10 mouse cellular contexts compared by ENCODE assay signal in genomic region chr19:5297903-5298800, GRCm38 (mm10). TPM values are rescaled to one million over a fixed set of nuclear protein-coding genes. Genes with fewer than 3 reads are reported as not detected.
DNase-seq lines count a peak whose midpoint lies in the region; ATAC-seq and TF ChIP-seq lines count a peak whose summit lies in the region.
"Had no signal": no experiment of that assay in that cellular context is flagged by ENCODE, and none has a peak within 500 bp of the region (broad histone marks: within the 10 kb centered on the region; RNA-seq: fewer than 3 reads in every experiment).

Gene Gal3st3, plus strand, starts transcription at chr19:5298331.

- 6% methylated on average over 32 of the region's 32 CpGs for WGBS in embryonic facial prominence, embryonic 11.5 days
- WGBS in hindbrain, embryonic 13.5 days: 6% methylated on average over 29 of the region's 32 CpGs
- 21% methylated on average over 32 of the region's 32 CpGs for WGBS in liver, embryonic 13.5 days (ENCODE audit: insufficient replicate concordance)

- H3K4me3 ChIP-seq in left cerebral cortex, adult 2 months: peak within 1 kb of the TSS; percentile 74
- H3K4me3 ChIP-seq in embryonic facial prominence, embryonic 11.5 days (ENCODE audit: low read depth, low read length): peak within 1 kb of the TSS; percentile 46
- H3K4me3 ChIP-seq in hindbrain, embryonic 13.5 days: peak within 1 kb of the TSS; percentile 70
- H3K4me3 ChIP-seq in liver, embryonic 13.5 days (replicated peaks): peak within 1 kb of the TSS; percentile 22; the same call in 1 of the 2 replicates

- intact Hi-C loops in left cerebral cortex, adult 2 months (cut with DNase I): no loop called here

- H3K36me3 ChIP-seq in embryonic facial prominence, embryonic 11.5 days (replicated peaks; ENCODE audit: control insufficient read depth, insufficient read depth, low read depth, low read length): no peaks in the 10 kb centered on the region
- H3K36me3 ChIP-seq in hindbrain, embryonic 13.5 days: peaks cover 10% of the 10 kb centered on the region
- peaks cover 10% of the 10 kb centered on the region; the same call in 1 of the 2 replicates for H3K36me3 ChIP-seq in liver, embryonic 13.5 days

- peak within 1 kb of the TSS; percentile 97 for H3K27ac ChIP-seq in left cerebral cortex, adult 2 months
- H3K27ac ChIP-seq in embryonic facial prominence, embryonic 11.5 days (replicated peaks; ENCODE audit: low read depth, low read length): no peak within 1 kb of the TSS; the same call in 1 of the 2 replicates
- peak within 1 kb of the TSS; percentile 94 for H3K27ac ChIP-seq in hindbrain, embryonic 13.5 days
- H3K27ac ChIP-seq in liver, embryonic 13.5 days: no peak within 1 kb of the TSS

- H3K4me2 ChIP-seq in embryonic facial prominence, embryonic 11.5 days (ENCODE audit: low read depth, low read length): peak within 1 kb of the TSS; percentile 81
- H3K4me2 ChIP-seq in hindbrain, embryonic 13.5 days: peak within 1 kb of the TSS; percentile 69
- peak within 1 kb of the TSS; percentile 53 for H3K4me2 ChIP-seq in liver, embryonic 13.5 days

- H3K4me1 ChIP-seq in embryonic facial prominence, embryonic 11.5 days (ENCODE audit: control insufficient read depth, insufficient read depth, low read length): no peaks in the 10 kb centered on the region
- H3K4me1 ChIP-seq in hindbrain, embryonic 13.5 days (replicated peaks): peaks cover 64% of the 10 kb centered on the region
- H3K4me1 ChIP-seq in liver, embryonic 13.5 days (replicated peaks): peaks cover 34% of the 10 kb centered on the region

- peak; percentile 52 to 69 for DNase-seq in left cerebral cortex, adult 2 months (ENCODE audit: extremely low spot score in 1 of 2, low spot score in 2 of 2)
- no peak for DNase-seq in left cerebral cortex, adult 9 months (ENCODE audit: low spot score in 2 of 2)
- peak; percentile 76 for DNase-seq in embryonic facial prominence, embryonic 11.5 days (ENCODE audit: low spot score)
- DNase-seq in liver, embryonic 13.5 days: no peak
- DNase-seq in right cerebral cortex, postnatal 36 days (ENCODE audit: low spot score in 2 of 2): peak; percentile 30 to 54
- no peak for DNase-seq in B cell, adult 2 months
- no peak for DNase-seq in thymus, postnatal 14 days

- no peak for TF ChIP-seq CTCF in left cerebral cortex, adult 2 months (IDR thresholded peaks at IDR 0.05)

- ATAC-seq in embryonic facial prominence, embryonic 11.5 days (replicated peaks; ENCODE audit: insufficient number of reproducible peaks, low FRiP score, low TSS enrichment, low read depth): no peak
- ATAC-seq in hindbrain, embryonic 13.5 days (ENCODE audit: low FRiP score): peak; percentile 63
- ATAC-seq in liver, embryonic 13.5 days (ENCODE audit: low read depth): no peak
- ATAC-seq: Patski had no signal

- no peaks in the 10 kb centered on the region for H3K9me3 ChIP-seq in embryonic facial prominence, embryonic 11.5 days (replicated peaks; ENCODE audit: control insufficient read depth, low read length)
- H3K9me3 ChIP-seq in hindbrain, embryonic 13.5 days: no peaks in the 10 kb centered on the region
- H3K9me3 ChIP-seq in liver, embryonic 13.5 days (replicated peaks): no peaks in the 10 kb centered on the region

- no peaks in the 10 kb centered on the region for H3K27me3 ChIP-seq in embryonic facial prominence, embryonic 11.5 days (ENCODE audit: control insufficient read depth, insufficient read depth, low read length)
- no peaks in the 10 kb centered on the region for H3K27me3 ChIP-seq in hindbrain, embryonic 13.5 days
- peaks cover 24% of the 10 kb centered on the region for H3K27me3 ChIP-seq in liver, embryonic 13.5 days
- H3K27me3 ChIP-seq: Patski had no signal

- H3K9ac ChIP-seq in embryonic facial prominence, embryonic 11.5 days (replicated peaks; ENCODE audit: low read length): peak within 1 kb of the TSS; percentile 70
- peak within 1 kb of the TSS; percentile 87 for H3K9ac ChIP-seq in hindbrain, embryonic 13.5 days
- 0 out of 2 replicates have a peak within 1 kb of the TSS, but pooled peaks have one; percentile 27 for H3K9ac ChIP-seq in liver, embryonic 13.5 days

RNA-seq across cellular contexts. Expression of gene Gal3st3, which starts in this region (rescaled TPM):
- 10 to 100 TPM; 78.0 to 80.9 TPM for total RNA-seq in left cerebral cortex, adult 2 months (2021)
- 8.5 and 11.3 TPM in 2 replicates for polyA plus RNA-seq in embryonic facial prominence, embryonic 11.5 days (2014; fragmentation: Nextera tagmentation; extraction: Ambion mirVana)
- polyA plus RNA-seq in hindbrain, embryonic 13.5 days (2015; fragmentation: Nextera tagmentation; extraction: Ambion mirVana): 34.1 and 36.0 TPM in 2 replicates
- 0.15 and 0.17 TPM in 2 replicates for polyA plus RNA-seq in liver, embryonic 13.5 days (2015; fragmentation: Nextera tagmentation; extraction: Ambion mirVana)
- total RNA-seq: liver, adult 2 months had no signal
- polyA plus RNA-seq: liver, adult 2 months; Patski had no signal

Comparison
In these comparisons a context has a peak if more than half of its experiments do, and no peak if none do; other contexts are left out.
1. DNase-seq: peak in left cerebral cortex, adult 2 months (2 of 2), embryonic facial prominence, embryonic 11.5 days (single experiment) and right cerebral cortex, postnatal 36 days (2 of 2); none in left cerebral cortex, adult 9 months (0 of 2), liver, embryonic 13.5 days (single experiment), B cell, adult 2 months (0 of 2) and thymus, postnatal 14 days (single experiment).
2. H3K27ac ChIP-seq: peak in left cerebral cortex, adult 2 months (single experiment) and hindbrain, embryonic 13.5 days (single experiment); none in embryonic facial prominence, embryonic 11.5 days (single experiment) and liver, embryonic 13.5 days (single experiment).
3. H3K4me3 ChIP-seq: peak in every context shown above with its lines; median percentile 74 in left cerebral cortex, adult 2 months; 70 in hindbrain, embryonic 13.5 days; 46 in embryonic facial prominence, embryonic 11.5 days; 22 in liver, embryonic 13.5 days.
4. H3K9ac ChIP-seq: peak in every context shown above with its lines; median percentile 87 in hindbrain, embryonic 13.5 days; 70 in embryonic facial prominence, embryonic 11.5 days; 27 in liver, embryonic 13.5 days.
5. Peak in every context shown above with its lines, with median percentiles within 50 percentile points of each other: H3K4me2 ChIP-seq.